Mouse (Mus musculus) lung, adult 10 weeks (tissue): ENCODE measurements around the gene Sprr2e. TPM values are rescaled to one million over a fixed set of nuclear protein-coding genes. Genes with fewer than 3 reads are reported as not detected.

ENCODE experiments used
- polyA plus RNA-seq: library from polyadenylated mRNA; stranded (reverse); fragments of 350-450 nt; fragmentation: Illumina TruSeq; extraction: RNeasy Lipid Tissue Mini Kit (QIAGEN cat#74804); gene quantifications from one replicate; pipeline ENCODE4 v1.2.3, GENCODE M21; 2014; ENCODE audit warnings: low read depth, low replicate concordance; ENCODE audit not compliant: insufficient read depth

Sprr2e gene
- polyA plus RNA-seq = not detected

DNA sequence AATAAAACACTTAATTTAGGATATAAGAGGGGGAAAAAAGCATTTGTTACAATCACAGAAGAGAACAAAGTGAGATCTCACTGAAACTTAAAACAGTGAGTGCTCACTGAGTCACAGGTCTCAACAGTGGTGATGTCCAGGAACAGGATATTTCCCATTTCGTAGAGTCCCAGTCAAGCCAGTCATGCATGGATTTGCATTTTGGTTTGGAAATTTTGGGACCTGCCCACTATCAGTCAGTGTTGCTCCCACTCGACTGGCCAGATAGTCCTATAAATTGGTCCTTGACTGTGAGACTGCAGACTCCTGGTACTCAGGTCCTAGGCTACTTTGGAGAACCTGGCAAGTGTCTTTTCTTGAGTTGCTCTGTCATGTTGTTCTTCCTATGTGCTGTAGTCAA lies at the start of gene Sprr2e:
Sprr2e (plus strand) TSS at position 301 of the 400 bp plus-strand sequence.

DNA sequence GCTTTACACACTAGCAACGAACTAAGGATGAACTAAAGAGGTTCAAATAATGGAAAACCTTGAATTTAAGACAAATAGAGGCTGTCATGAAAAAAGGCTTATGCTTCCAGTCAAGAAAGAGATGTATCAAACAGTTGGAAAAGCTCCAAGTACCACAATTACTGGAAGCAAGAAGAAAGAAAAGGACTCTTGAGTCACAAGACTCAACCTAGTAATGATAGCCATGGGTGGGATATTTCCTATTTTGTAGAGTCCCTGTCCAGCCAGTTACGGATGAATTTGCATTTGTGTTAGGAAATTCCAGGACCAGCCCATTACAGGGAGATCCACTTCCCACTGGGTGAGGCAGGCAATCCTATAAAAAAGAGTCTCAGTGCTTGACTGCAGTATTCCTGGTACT lies 35.6 kb upstream of the Sprr2e start, which contains the start of gene Sprr2b:
Sprr2b (plus strand) TSS at position 301 of the 400 bp plus-strand sequence.

DNA sequence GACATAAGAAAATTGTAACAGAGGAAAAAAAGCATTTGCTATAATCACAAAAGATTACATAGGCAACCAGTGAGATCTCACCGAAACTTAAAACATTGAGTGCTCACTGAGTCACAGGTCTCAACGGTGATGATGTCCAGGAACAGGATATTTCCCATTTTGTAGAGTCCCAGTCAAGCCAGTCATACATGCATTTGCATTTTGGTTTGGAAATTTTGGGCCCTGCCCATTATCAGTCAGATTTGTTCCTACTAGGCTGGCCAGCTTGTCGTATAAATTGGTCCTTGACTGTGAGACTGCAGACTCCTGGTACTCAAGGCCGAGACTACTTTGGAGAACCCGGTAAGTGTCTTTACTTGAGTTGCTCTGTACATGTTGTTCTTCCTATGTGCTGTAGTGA lies 13.1 kb upstream of the Sprr2e start, which contains the start of gene Sprr2d:
Sprr2d (plus strand) TSS at position 301 of the 400 bp plus-strand sequence.

DNA sequence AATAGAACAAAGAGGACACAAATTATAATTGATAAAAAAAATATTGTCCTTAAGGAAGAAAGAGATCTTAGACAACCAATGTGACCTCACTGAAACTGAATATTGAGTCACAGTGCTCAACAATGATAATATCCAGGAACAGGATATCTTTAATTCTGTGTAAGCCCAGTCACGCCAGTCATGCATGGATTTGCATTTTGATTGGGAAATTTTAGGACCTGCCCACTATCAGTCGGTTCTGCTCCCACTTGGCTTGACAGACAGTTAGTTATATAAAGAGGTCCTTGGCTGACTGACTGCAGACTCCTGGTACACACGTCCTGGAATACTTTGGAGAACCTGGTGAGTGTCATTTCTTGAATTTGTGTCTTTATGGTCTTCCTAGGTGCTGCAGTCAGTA lies 12.9 kb downstream of the Sprr2e start, which contains the start of gene Sprr2f:
Sprr2f (plus strand) TSS at position 301 of the 400 bp plus-strand sequence.

DNA sequence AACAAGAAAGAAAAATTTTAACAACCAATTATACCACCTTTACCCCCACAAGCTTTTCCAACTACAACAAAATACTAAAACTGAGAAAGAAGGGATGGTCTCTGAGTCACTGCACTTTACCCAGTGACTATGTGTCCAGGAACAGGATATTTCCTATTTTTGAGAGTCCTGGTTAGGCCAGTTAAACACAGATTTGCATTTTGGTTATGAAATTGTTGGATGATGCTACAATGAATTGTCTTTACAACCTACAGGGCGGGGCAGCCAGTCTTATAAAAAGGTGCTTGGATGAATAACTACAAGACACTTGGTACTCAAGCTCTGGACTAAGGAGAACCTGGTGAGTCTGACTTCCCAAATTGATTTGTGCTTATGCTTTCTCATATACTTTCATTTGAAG lies 33.4 kb downstream of the Sprr2e start, which contains the start of gene Sprr2h:
Sprr2h (plus strand) TSS at position 301 of the 400 bp plus-strand sequence.

Other genes starting within 250 kb of the Sprr2e start
- not detected for gene Prr9, start 228.2 kb upstream of the Sprr2e start, polyA plus RNA-seq
- gene Lelp1, start 209.4 kb upstream of the Sprr2e start, polyA plus RNA-seq = not detected
- not detected for gene Sprr2a1, start 136.3 kb upstream of the Sprr2e start, polyA plus RNA-seq
- 0.51 TPM for gene Sprr2a2, start 136.2 kb upstream of the Sprr2e start, polyA plus RNA-seq
- not detected for gene Sprr2a3, start 66.7 kb upstream of the Sprr2e start, polyA plus RNA-seq
- not detected for gene Sprr2b, start 35.5 kb upstream of the Sprr2e start, polyA plus RNA-seq
- not detected for gene Sprr2d, start 13.0 kb upstream of the Sprr2e start, polyA plus RNA-seq
- gene Sprr2f, start 13.0 kb downstream of the Sprr2e start, polyA plus RNA-seq = not detected
- gene Sprr2h, start 33.5 kb downstream of the Sprr2e start, polyA plus RNA-seq = not detected
- not detected for gene Sprr2i, start 55.8 kb downstream of the Sprr2e start, polyA plus RNA-seq
- not detected for gene Sprr2j-ps, start 65.9 kb downstream of the Sprr2e start, polyA plus RNA-seq
- gene Gm9774, start 77.3 kb downstream of the Sprr2e start, polyA plus RNA-seq = 3.0 TPM
- gene Sprr2k, start 80.4 kb downstream of the Sprr2e start, polyA plus RNA-seq = not detected
- gene Sprr1b, start 86.6 kb downstream of the Sprr2e start, polyA plus RNA-seq = not detected
- not detected for gene Sprr3, start 106.6 kb downstream of the Sprr2e start, polyA plus RNA-seq
- gene Sprr1a, start 133.8 kb downstream of the Sprr2e start, polyA plus RNA-seq = 3.2 TPM
- not detected for gene Sprr4, start 148.3 kb downstream of the Sprr2e start, polyA plus RNA-seq
- gene 2310046K23Rik, start 182.4 kb downstream of the Sprr2e start, polyA plus RNA-seq = not detected
- 0.97 TPM for gene Ivl, start 221.6 kb downstream of the Sprr2e start, polyA plus RNA-seq
- gene Smcp, start 236.9 kb downstream of the Sprr2e start, polyA plus RNA-seq = not detected